Mouse (Mus musculus) hindbrain, postnatal 0 days (tissue): ENCODE results near the gene Tmod4. TPM values are rescaled to one million over a fixed set of nuclear protein-coding genes. Genes with fewer than 3 reads are reported as not detected.

Source experiments
- ATAC-seq: fragments of 200-750 bp; cut with Nextera tagmentation; 2 replicates; pipeline ENCODE4 v1.8.0; 2017; ENCODE audit warnings: mild to moderate bottlenecking, moderate TSS enrichment, moderate library complexity
- DNase-seq: peaks from one replicate; pipeline ENCODE4 v3.0.0-alpha.2; 2015; ENCODE audit warnings: low spot score
- H3K27ac ChIP-seq: fragments of 300-500 bp; sonication (generic); 2 replicates; pipeline ENCODE4 v1.5.1; 2014; ENCODE audit warnings: mild to moderate bottlenecking
- H3K27me3 ChIP-seq: fragments of 300-500 bp; sonication (generic); 2 replicates; pipeline ENCODE4 v1.6.1; 2014; ENCODE audit warnings: low read length, mixed read lengths; ENCODE audit not compliant: insufficient read depth
- H3K36me3 ChIP-seq: fragments of 300-500 bp; sonication (generic); 2 replicates; pipeline ENCODE4 v1.6.1; 2014; ENCODE audit warnings: low read length, mixed read lengths; ENCODE audit not compliant: insufficient read depth
- H3K4me1 ChIP-seq: fragments of 300-500 bp; sonication (generic); 2 replicates; pipeline ENCODE4 v1.6.1; 2014; ENCODE audit warnings: antibody characterized with exemption, low read length, mixed read lengths; ENCODE audit not compliant: insufficient read depth
- H3K4me2 ChIP-seq: fragments of 300-500 bp; sonication (generic); 2 replicates; pipeline ENCODE4 v1.6.1; 2014; ENCODE audit warnings: low read depth, mild to moderate bottlenecking, low read length, moderate library complexity, mixed read lengths
- H3K4me3 ChIP-seq: fragments of 300-500 bp; sonication (generic); 2 replicates; pipeline ENCODE4 v1.5.1; 2014; ENCODE audit warnings: low read length
- H3K9ac ChIP-seq: fragments of 300-500 bp; sonication (generic); replicated peaks from 2 replicates; pipeline ENCODE4 v1.6.1; 2014; ENCODE audit warnings: mild to moderate bottlenecking, low read length, moderate library complexity, mixed read lengths
- H3K9me3 ChIP-seq: fragments of 300-500 bp; sonication (generic); 2 replicates; pipeline ENCODE4 v1.6.1; 2016; ENCODE audit warnings: low read length, mixed read lengths
- CTCF ChIP-seq: IDR thresholded peaks from 2 replicates; pipeline ENCODE4 v1.5.1; 2016; ENCODE audit warnings: antibody characterized with exemption, control low read depth, low read depth
- WGBS: fragments of 180-500 bp; shearing (Covaris S2); extraction: QIAGEN DNeasy Blood & Tissue Kit; methylation state at CpG from one replicate; pipeline ENCODE4 v1.1.7; 2014; 5-methylcytosine and 5-hydroxymethylcytosine counted together
- polyA plus RNA-seq: library from polyadenylated mRNA; unstranded; fragments of >200 nt; fragmentation: Nextera tagmentation; extraction: Ambion mirVana; gene quantifications from 2 replicates; pipeline ENCODE4 v1.2.1, GENCODE M21; 2015
- total RNA-seq: library from RNA; depleted of rRNA; stranded (reverse); fragments of >200 nt; gene quantifications from 2 replicates; pipeline ENCODE4 v1.2.3, GENCODE M21; 2014

The Tmod4 gene
- total and polyA plus RNA-seq, 2 experiments from 2014 or later = 0.73 to 1.5 TPM

GRCm38 (mm10) chr3:95162345-95162628 is 38.0 kb downstream of the Tmod4 start:
- Histone ChIP-seq H3K4me2 (peak overlapping the region; percentile 83), H3K27ac (peak overlapping the region; percentile 68), H3K36me3 (peaks cover 8% of the 10 kb centered on the region; the same call in 1 of the 2 replicates), H3K4me3 (peak overlapping the region; percentile 93), H3K9me3 (no peaks in the 10 kb centered on the region), H3K9ac (peak overlapping the region; percentile 78), H3K4me1 (peaks cover 14% of the 10 kb centered on the region), H3K27me3 (no peaks in the 10 kb centered on the region)
- 7% methylated on average over 2 of the region's 2 CpGs for whole genome bisulfite sequencing
- no peak for TF ChIP-seq CTCF
- ATAC-seq (no peak), DNase-seq (peak; percentile 39)

- peak overlapping the region; percentile 5; the same call in 1 of the 2 replicates for H3K27ac ChIP-seq
- H3K4me2 ChIP-seq = peak overlapping the region; percentile 83
- H3K4me3 ChIP-seq = 0 out of 2 replicates have a peak overlapping the region, but pooled peaks have one; percentile 2
- no peaks in the 10 kb centered on the region for H3K27me3 ChIP-seq
- peak; percentile 11; the same call in 1 of the 2 replicates for ATAC-seq
- H3K9me3 ChIP-seq = no peaks in the 10 kb centered on the region
- TF ChIP-seq CTCF = no peak
- peaks cover 14% of the 10 kb centered on the region for H3K4me1 ChIP-seq
- H3K36me3 ChIP-seq = peaks cover 22% of the 10 kb centered on the region
- WGBS = 35% methylated on average over 11 of the region's 11 CpGs
- DNase-seq = peak; percentile 49
- H3K9ac ChIP-seq = 0 out of 2 replicates have a peak overlapping the region, but pooled peaks have one; percentile 37
Observed at GRCm38 (mm10) chr3:95163419-95164255, 39.4 kb downstream of the Tmod4 start.

GRCm38 (mm10) chr3:95164256-95164550 is 39.9 kb downstream of the Tmod4 start:
- Histone ChIP-seq H3K27ac (0 out of 2 replicates have a peak overlapping the region, but pooled peaks have one; percentile 5), H3K36me3 (peaks cover 27% of the 10 kb centered on the region), H3K27me3 (no peaks in the 10 kb centered on the region), H3K9ac (no peak overlapping the region), H3K4me1 (peaks cover 14% of the 10 kb centered on the region), H3K9me3 (no peaks in the 10 kb centered on the region), H3K4me3 (no peak overlapping the region), H3K4me2 (peak overlapping the region; percentile 83; the same call in 1 of the 2 replicates)
- 61% methylated on average over 3 of the region's 5 CpGs for WGBS
- ATAC-seq (no peak), DNase-seq (no peak)
- TF ChIP-seq CTCF = no peak

- Histone ChIP-seq H3K4me3 (no peak overlapping the region), H3K27ac (no peak overlapping the region), H3K27me3 (no peaks in the 10 kb centered on the region), H3K9ac (no peak overlapping the region), H3K36me3 (peaks cover 34% of the 10 kb centered on the region), H3K4me1 (peaks cover 14% of the 10 kb centered on the region), H3K9me3 (no peaks in the 10 kb centered on the region), H3K4me2 (no peak overlapping the region)
- DNase-seq (no peak), ATAC-seq (no peak)
- WGBS = 81% methylated on average over 5 of the region's 5 CpGs
- no peak for TF ChIP-seq CTCF
Observed at GRCm38 (mm10) chr3:95164840-95165239, 40.6 kb downstream of the Tmod4 start.

GRCm38 (mm10) chr3:95169996-95170395 is 45.7 kb downstream of the Tmod4 start:
- Histone ChIP-seq H3K4me1 (no peaks in the 10 kb centered on the region), H3K27me3 (no peaks in the 10 kb centered on the region), H3K4me3 (no peak overlapping the region), H3K27ac (no peak overlapping the region), H3K9me3 (no peaks in the 10 kb centered on the region), H3K36me3 (peaks cover 59% of the 10 kb centered on the region), H3K9ac (no peak overlapping the region), H3K4me2 (no peak overlapping the region)
- ATAC-seq = no peak
- TF ChIP-seq CTCF = no peak
- DNase-seq = no peak
- WGBS = 87% methylated on average over 10 of the region's 10 CpGs

- DNase-seq (no peak), ATAC-seq (no peak)
- no peaks in the 10 kb centered on the region for H3K4me1 ChIP-seq
- no peak overlapping the region for H3K27ac ChIP-seq
- H3K9me3 ChIP-seq = no peaks in the 10 kb centered on the region
- 80% methylated on average over 6 of the region's 6 CpGs for WGBS
- H3K4me3 ChIP-seq = no peak overlapping the region
- no peak for TF ChIP-seq CTCF
- no peak overlapping the region for H3K4me2 ChIP-seq
- H3K27me3 ChIP-seq = no peaks in the 10 kb centered on the region
- no peak overlapping the region for H3K9ac ChIP-seq
- peaks cover 57% of the 10 kb centered on the region for H3K36me3 ChIP-seq
Observed at GRCm38 (mm10) chr3:95171105-95171504, 46.8 kb downstream of the Tmod4 start.

- WGBS = 34% methylated on average over 69 of the region's 84 CpGs
- Histone ChIP-seq H3K9me3 (no peaks in the 10 kb centered on the region), H3K9ac (0 out of 2 replicates have a peak overlapping the region, but pooled peaks have one; percentile 33), H3K4me2 (peak overlapping the region; percentile 48; the same call in 1 of the 2 replicates), H3K4me1 (no peaks in the 10 kb centered on the region), H3K4me3 (0 out of 2 replicates have a peak overlapping the region, but pooled peaks have one; percentile 2), H3K27ac (no peak overlapping the region), H3K36me3 (peaks cover 47% of the 10 kb centered on the region), H3K27me3 (no peaks in the 10 kb centered on the region)
- no peak for TF ChIP-seq CTCF
- ATAC-seq = no peak
- no peak for DNase-seq
Observed at GRCm38 (mm10) chr3:95172526-95173255, 48.4 kb downstream of the Tmod4 start.
